Mouse (Mus musculus) heart, embryonic 11.5 days (tissue): Measurements from ENCODE around the gene 4933415A04Rik. TPM values are rescaled to one million over a fixed set of nuclear protein-coding genes. Genes with fewer than 3 reads are reported as not detected.

Experiments
- ATAC-seq: fragments of 200-750 bp; cut with Nextera tagmentation; replicated peaks from 2 replicates; pipeline ENCODE4 v1.8.0; 2017; ENCODE audit warnings: moderate library complexity; ENCODE audit not compliant: insufficient number of reproducible peaks, low FRiP score, low TSS enrichment
- H3K27ac ChIP-seq: fragments of 300-500 bp; sonication (generic); 2 replicates; pipeline ENCODE4 v1.5.1; 2014; ENCODE audit warnings: mild to moderate bottlenecking, low read depth, low read length
- H3K27me3 ChIP-seq: fragments of 300-500 bp; sonication (generic); 2 replicates; pipeline ENCODE4 v1.6.1; 2014; ENCODE audit warnings: mild to moderate bottlenecking, low read length, mixed read lengths; ENCODE audit not compliant: control insufficient read depth, insufficient read depth
- H3K36me3 ChIP-seq: fragments of 300-500 bp; sonication (generic); 2 replicates; pipeline ENCODE4 v1.6.1; 2014; ENCODE audit warnings: mild to moderate bottlenecking, low read length, moderate library complexity, mixed read lengths; ENCODE audit not compliant: control insufficient read depth, insufficient read depth
- H3K4me1 ChIP-seq: fragments of 300-500 bp; sonication (generic); 2 replicates; pipeline ENCODE4 v1.6.1; 2014; ENCODE audit warnings: low read length; ENCODE audit not compliant: control insufficient read depth, insufficient read depth
- H3K4me2 ChIP-seq: fragments of 300-500 bp; sonication (generic); 2 replicates; pipeline ENCODE4 v1.6.1; 2014; ENCODE audit warnings: mild to moderate bottlenecking, moderate library complexity
- H3K4me3 ChIP-seq: fragments of 300-500 bp; sonication (generic); 2 replicates; pipeline ENCODE4 v1.5.1; 2014; ENCODE audit warnings: low read depth, low read length
- H3K9ac ChIP-seq: fragments of 300-500 bp; sonication (generic); 2 replicates; pipeline ENCODE4 v1.6.1; 2014; ENCODE audit warnings: mild to moderate bottlenecking, low read depth, low read length, moderate library complexity
- H3K9me3 ChIP-seq: fragments of 300-500 bp; sonication (generic); replicated peaks from 2 replicates; pipeline ENCODE4 v1.6.1; 2016; ENCODE audit warnings: low read length; ENCODE audit not compliant: control insufficient read depth
- WGBS: fragments of 180-500 bp; shearing (Covaris S2); extraction: QIAGEN DNeasy Blood & Tissue Kit; methylation state at CpG from one replicate; pipeline ENCODE4 v1.1.7; 2014; ENCODE audit not compliant: insufficient replicate concordance; 5-methylcytosine and 5-hydroxymethylcytosine counted together
- polyA plus RNA-seq: library from polyadenylated mRNA; unstranded; fragments of >200 nt; fragmentation: Nextera tagmentation; extraction: Ambion mirVana; gene quantifications from 2 replicates; pipeline ENCODE4 v1.2.1, GENCODE M21; 2014

The 4933415A04Rik gene
- polyA plus RNA-seq, 1 experiment from 2014 or later, result 4.6 TPM

GRCm38 (mm10) chr11:43548657-43549435 is 38.0 kb upstream of the 4933415A04Rik start:
- ATAC-seq, result no peak
- no peak overlapping the region for H3K4me3 ChIP-seq
- peaks cover 68% of the 10 kb centered on the region for H3K4me1 ChIP-seq
- peak overlapping the region; percentile 56; the same call in 1 of the 2 replicates for H3K9ac ChIP-seq
- H3K9me3 ChIP-seq, result no peaks in the 10 kb centered on the region
- 30% methylated on average over 12 of the region's 12 CpGs for WGBS
- no peaks in the 10 kb centered on the region for H3K27me3 ChIP-seq
- no peaks in the 10 kb centered on the region for H3K36me3 ChIP-seq
- peak overlapping the region; percentile 97 for H3K27ac ChIP-seq
- peak overlapping the region; percentile 43 for H3K4me2 ChIP-seq

GRCm38 (mm10) chr11:43549701-43550100 is 37.1 kb upstream of the 4933415A04Rik start:
- 37% methylated on average over 11 of the region's 11 CpGs for WGBS
- Histone ChIP-seq H3K4me2 (no peak overlapping the region), H3K9ac (no peak overlapping the region; the same call in 1 of the 2 replicates), H3K9me3 (no peaks in the 10 kb centered on the region), H3K4me3 (no peak overlapping the region), H3K36me3 (no peaks in the 10 kb centered on the region), H3K4me1 (peaks cover 68% of the 10 kb centered on the region), H3K27ac (peak overlapping the region; percentile 97), H3K27me3 (no peaks in the 10 kb centered on the region)
- no peak for ATAC-seq

GRCm38 (mm10) chr11:43551756-43552155 is 35.1 kb upstream of the 4933415A04Rik start:
- no peak overlapping the region for H3K27ac ChIP-seq
- peaks cover 54% of the 10 kb centered on the region for H3K4me1 ChIP-seq
- H3K4me3 ChIP-seq, result no peak overlapping the region
- H3K9me3 ChIP-seq, result no peaks in the 10 kb centered on the region
- H3K4me2 ChIP-seq, result no peak overlapping the region
- 0 out of 2 replicates have a peak, but pooled peaks cover under 1% of the 10 kb centered on the region for H3K36me3 ChIP-seq
- WGBS, result 78% methylated on average over 3 of the region's 3 CpGs
- no peak for ATAC-seq
- no peaks in the 10 kb centered on the region for H3K27me3 ChIP-seq
- no peak overlapping the region for H3K9ac ChIP-seq

- Histone ChIP-seq H3K36me3 (0 out of 2 replicates have a peak, but pooled peaks cover 2% of the 10 kb centered on the region), H3K4me3 (no peak overlapping the region), H3K27me3 (no peaks in the 10 kb centered on the region), H3K9ac (no peak overlapping the region), H3K4me2 (no peak overlapping the region), H3K4me1 (peaks cover 51% of the 10 kb centered on the region), H3K9me3 (no peaks in the 10 kb centered on the region), H3K27ac (no peak overlapping the region)
- 53% methylated on average over 6 of the region's 6 CpGs for WGBS
- no peak for ATAC-seq
Measured at GRCm38 (mm10) chr11:43552675-43553074, 34.2 kb upstream of the 4933415A04Rik start.

GRCm38 (mm10) chr11:43556538-43556937 is 30.3 kb upstream of the 4933415A04Rik start:
- peaks cover 7% of the 10 kb centered on the region; the same call in 1 of the 2 replicates for H3K36me3 ChIP-seq
- ATAC-seq, result no peak

GRCm38 (mm10) chr11:43559515-43560292 is 27.1 kb upstream of the 4933415A04Rik start:
- no peak for ATAC-seq
- H3K27me3 ChIP-seq, result no peaks in the 10 kb centered on the region
- H3K27ac ChIP-seq, result peak overlapping the region; percentile 81
- H3K36me3 ChIP-seq, result peaks cover 7% of the 10 kb centered on the region; the same call in 1 of the 2 replicates
- peaks cover 40% of the 10 kb centered on the region for H3K4me1 ChIP-seq
- no peaks in the 10 kb centered on the region for H3K9me3 ChIP-seq
- WGBS, result 1% methylated on average over 5 of the region's 6 CpGs
- H3K4me2 ChIP-seq, result 0 out of 2 replicates have a peak overlapping the region, but pooled peaks have one; percentile 4
- H3K9ac ChIP-seq, result peak overlapping the region; percentile 49; the same call in 1 of the 2 replicates
- H3K4me3 ChIP-seq, result no peak overlapping the region

More at GRCm38 (mm10) chr11:43556538-43556937, 30.3 kb upstream of the 4933415A04Rik start:
- 76% methylated on average over 11 of the region's 11 CpGs for WGBS
- no peaks in the 10 kb centered on the region for H3K27me3 ChIP-seq
- H3K9me3 ChIP-seq, result no peaks in the 10 kb centered on the region
- H3K9ac ChIP-seq, result no peak overlapping the region
- no peak overlapping the region for H3K4me2 ChIP-seq
- H3K27ac ChIP-seq, result 0 out of 2 replicates have a peak overlapping the region, but pooled peaks have one; percentile 22
- H3K4me1 ChIP-seq, result peaks cover 37% of the 10 kb centered on the region
- no peak overlapping the region for H3K4me3 ChIP-seq

GRCm38 (mm10) chr11:43563654-43564244 is 23.1 kb upstream of the 4933415A04Rik start:
- Histone ChIP-seq H3K4me1 (peaks cover 58% of the 10 kb centered on the region), H3K4me3 (no peak overlapping the region), H3K27ac (peak overlapping the region; percentile 65; the same call in 1 of the 2 replicates), H3K4me2 (no peak overlapping the region), H3K9me3 (no peaks in the 10 kb centered on the region), H3K9ac (no peak overlapping the region), H3K27me3 (no peaks in the 10 kb centered on the region), H3K36me3 (no peaks in the 10 kb centered on the region)
- 62% methylated on average over 10 of the region's 10 CpGs for WGBS
- ATAC-seq, result no peak

GRCm38 (mm10) chr11:43565414-43565813 is 21.4 kb upstream of the 4933415A04Rik start:
- ATAC-seq, result no peak
- no peak overlapping the region for H3K4me3 ChIP-seq
- peak overlapping the region; percentile 43 for H3K27ac ChIP-seq
- no peak overlapping the region for H3K4me2 ChIP-seq
- H3K9me3 ChIP-seq, result no peaks in the 10 kb centered on the region
- no peaks in the 10 kb centered on the region for H3K27me3 ChIP-seq
- WGBS, result 44% methylated on average over 2 of the region's 2 CpGs
- H3K36me3 ChIP-seq, result no peaks in the 10 kb centered on the region
- peak overlapping the region; percentile 13; the same call in 1 of the 2 replicates for H3K9ac ChIP-seq
- peaks cover 57% of the 10 kb centered on the region for H3K4me1 ChIP-seq
